Mouse (Mus musculus) olfactory bulb, adult 2 months (tissue): ENCODE measurements at regions not wholly inside any gene's neighbourhood (a gene's known extent, or its start where the extent isn't known, plus 50 kb on each side); places are given as distances from the start of the nearest gene placed in this dataset.

Source experiments
- CTCF ChIP-seq: fragments of 200-500 bp; IDR thresholded peaks from 2 replicates; pipeline ENCODE4 v1.5.1; 2012; ENCODE audit warnings: low read depth, mild to moderate bottlenecking, low read length, moderate library complexity; ENCODE audit not compliant: insufficient read depth
- POLR2A ChIP-seq: fragments of 200-500 bp; IDR thresholded peaks from 2 replicates; pipeline ENCODE4 v1.6.1; 2012; ENCODE audit warnings: mild to moderate bottlenecking, low read depth, low read length, moderate library complexity; ENCODE audit not compliant: insufficient read depth

DNA sequence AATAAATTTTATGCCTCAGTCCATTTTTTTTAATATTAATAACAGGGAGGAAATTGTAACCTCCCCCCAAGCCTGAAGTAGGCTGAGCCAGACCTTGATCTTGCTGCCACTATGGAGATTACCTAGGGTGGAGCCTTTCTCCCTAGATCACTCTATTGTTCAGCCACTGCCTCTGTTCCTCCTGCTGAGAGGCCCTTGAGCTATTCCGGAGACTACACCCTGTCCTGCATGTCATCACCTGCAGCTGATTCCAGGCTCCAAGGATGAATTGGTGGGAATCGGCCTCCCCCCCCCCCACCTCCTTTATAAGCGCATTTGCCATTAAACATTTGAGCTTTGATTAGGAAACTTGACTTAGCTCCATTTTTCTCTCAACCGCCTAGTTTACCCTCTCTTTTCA is 68.3 kb upstream of the Dnajc1 start:
- no peak for TF ChIP-seq POLR2A
- no peak for TF ChIP-seq CTCF
